Mouse (Mus musculus) kidney, postnatal 0 days (tissue): ENCODE data around the gene B3gnt2. TPM values are rescaled to one million over a fixed set of nuclear protein-coding genes. Genes with fewer than 3 reads are reported as not detected.

Source experiments
- ATAC-seq: fragments of 200-750 bp; cut with Nextera tagmentation; replicated peaks from 2 replicates; pipeline ENCODE4 v1.8.0; 2017; ENCODE audit warnings: low read depth, moderate number of reproducible peaks, moderate TSS enrichment, moderate library complexity; ENCODE audit not compliant: low FRiP score
- DNase-seq: peaks from one replicate; pipeline ENCODE4 v3.0.0-alpha.2; 2016; ENCODE audit warnings: low spot score
- H3K27ac ChIP-seq: fragments of 300-500 bp; sonication (generic); 2 replicates; pipeline ENCODE4 v1.5.1; 2014; ENCODE audit warnings: mild to moderate bottlenecking
- H3K27me3 ChIP-seq: fragments of 300-500 bp; sonication (generic); 2 replicates; pipeline ENCODE4 v1.6.1; 2014; ENCODE audit warnings: low read length, mixed read lengths; ENCODE audit not compliant: insufficient read depth
- H3K36me3 ChIP-seq: fragments of 300-500 bp; sonication (generic); 2 replicates; pipeline ENCODE4 v1.6.1; 2014; ENCODE audit warnings: low read length, mixed read lengths; ENCODE audit not compliant: insufficient read depth
- H3K4me1 ChIP-seq: fragments of 300-500 bp; sonication (generic); replicated peaks from 2 replicates; pipeline ENCODE4 v1.6.1; 2014; ENCODE audit warnings: antibody characterized with exemption, low read length, mixed read lengths; ENCODE audit not compliant: insufficient read depth
- H3K4me2 ChIP-seq: fragments of 300-500 bp; sonication (generic); 2 replicates; pipeline ENCODE4 v1.6.1; 2014; ENCODE audit warnings: mild to moderate bottlenecking, low read length, moderate library complexity, mixed read lengths
- H3K4me3 ChIP-seq: fragments of 300-500 bp; sonication (generic); replicated peaks from 2 replicates; pipeline ENCODE4 v1.5.1; 2014; ENCODE audit warnings: low read depth, low read length
- H3K9ac ChIP-seq: fragments of 300-500 bp; sonication (generic); 2 replicates; pipeline ENCODE4 v1.6.1; 2014; ENCODE audit warnings: low read depth, low read length
- H3K9me3 ChIP-seq: fragments of 300-500 bp; sonication (generic); replicated peaks from 2 replicates; pipeline ENCODE4 v1.6.1; 2016; ENCODE audit warnings: low read length, inconsistent platforms, mixed read lengths
- CTCF ChIP-seq: IDR thresholded peaks from 2 replicates; pipeline ENCODE4 v1.5.1; 2016; ENCODE audit warnings: antibody characterized with exemption, low read depth, mild to moderate bottlenecking, moderate library complexity
- WGBS: fragments of 180-500 bp; shearing (Covaris S2); extraction: QIAGEN DNeasy Blood & Tissue Kit; methylation state at CpG from one replicate; pipeline ENCODE4 v1.1.7; 2014; 5-methylcytosine and 5-hydroxymethylcytosine counted together
- polyA plus RNA-seq: library from polyadenylated mRNA; unstranded; fragments of >200 nt; fragmentation: Nextera tagmentation; extraction: Ambion mirVana; gene quantifications from 2 replicates; pipeline ENCODE4 v1.2.1, GENCODE M21; 2015

The B3gnt2 gene
- polyA plus RNA-seq, 1 experiment from 2014 or later = 20.7 TPM

DNA sequence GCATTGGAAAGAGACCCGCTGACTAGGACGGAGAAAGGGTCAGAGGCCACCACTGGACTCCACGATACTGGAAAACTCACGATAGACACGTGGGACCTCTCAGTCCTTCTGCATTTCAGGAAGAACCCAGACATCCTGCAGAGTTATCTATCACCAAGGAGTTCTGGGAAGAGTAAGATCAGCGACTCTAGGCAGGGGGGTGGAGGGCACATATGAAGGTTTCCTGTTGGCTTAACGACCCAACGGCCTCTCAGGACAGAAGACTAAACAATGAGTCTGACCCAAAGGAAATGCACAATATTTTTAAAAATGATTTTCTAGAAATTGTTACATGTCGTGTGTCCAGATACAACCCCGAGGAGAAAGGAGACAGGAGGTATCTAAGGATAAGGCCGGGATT, 28.8 kb downstream of the B3gnt2 start:
- no peak for TF ChIP-seq CTCF
- ATAC-seq = no peak
- Histone ChIP-seq H3K27me3 (no peaks in the 10 kb centered on the region), H3K4me3 (no peak overlapping the region), H3K27ac (no peak overlapping the region), H3K9ac (no peak overlapping the region), H3K4me1 (no peaks in the 10 kb centered on the region; the same call in 1 of the 2 replicates), H3K9me3 (no peaks in the 10 kb centered on the region), H3K36me3 (peaks cover 3% of the 10 kb centered on the region; the same call in 1 of the 2 replicates), H3K4me2 (no peak overlapping the region)
- no peak for DNase-seq
- WGBS = 83% methylated on average over 11 of the region's 11 CpGs

DNA sequence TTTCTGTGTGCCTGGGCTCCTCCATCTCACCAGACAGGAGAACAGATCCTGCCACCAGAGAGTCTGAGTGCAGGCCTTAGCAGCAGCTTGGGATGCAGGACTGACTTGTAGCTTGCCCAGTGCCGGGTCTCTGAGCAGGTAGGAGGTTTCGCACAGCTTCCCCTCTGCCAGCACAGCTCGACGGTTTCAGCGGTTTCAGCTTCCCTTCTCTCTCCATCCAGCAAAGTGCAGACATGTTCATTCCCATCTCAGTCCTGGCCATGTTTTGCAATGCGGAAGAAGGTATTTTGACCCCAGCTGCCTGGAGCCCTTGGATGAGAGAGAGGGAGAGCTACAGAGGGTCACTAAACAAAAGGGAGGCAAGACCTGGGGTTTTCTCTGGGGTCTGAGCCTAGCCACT, 30.1 kb downstream of the B3gnt2 start:
- no peak overlapping the region for H3K4me2 ChIP-seq
- no peaks in the 10 kb centered on the region for H3K36me3 ChIP-seq
- DNase-seq (no peak), ATAC-seq (no peak)
- no peak overlapping the region for H3K27ac ChIP-seq
- H3K9me3 ChIP-seq = no peaks in the 10 kb centered on the region
- H3K4me3 ChIP-seq = no peak overlapping the region
- WGBS = 59% methylated on average over 6 of the region's 6 CpGs
- no peak for TF ChIP-seq CTCF
- no peaks in the 10 kb centered on the region; the same call in 1 of the 2 replicates for H3K4me1 ChIP-seq
- no peak overlapping the region for H3K9ac ChIP-seq
- H3K27me3 ChIP-seq = no peaks in the 10 kb centered on the region

DNA sequence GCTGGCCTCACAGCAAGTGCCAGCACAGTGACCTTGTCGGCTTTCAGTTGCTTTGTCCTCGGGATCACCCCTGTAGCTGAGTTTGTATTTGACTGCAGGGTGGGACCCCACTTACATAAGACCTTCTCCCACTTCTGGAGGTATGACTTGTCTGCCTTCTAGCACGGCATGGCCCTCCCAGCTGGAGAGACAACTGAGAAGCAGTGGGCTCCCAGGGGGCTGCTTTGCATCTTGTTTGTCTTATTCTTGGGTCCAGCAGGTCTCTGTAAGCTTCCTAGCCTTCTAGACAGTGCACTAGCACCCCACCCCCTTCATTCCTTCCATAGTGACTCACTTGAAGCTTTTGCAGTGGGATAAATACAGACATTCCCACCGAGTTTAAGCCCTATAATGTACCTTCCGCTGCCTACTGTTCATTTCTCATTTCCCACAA, 30.6 kb downstream of the B3gnt2 start:
- no peaks in the 10 kb centered on the region for H3K36me3 ChIP-seq
- ATAC-seq (no peak), DNase-seq (no peak)
- H3K9ac ChIP-seq = no peak overlapping the region
- 59% methylated on average over 5 of the region's 5 CpGs for WGBS
- no peak overlapping the region for H3K4me2 ChIP-seq
- no peaks in the 10 kb centered on the region; the same call in 1 of the 2 replicates for H3K4me1 ChIP-seq
- no peaks in the 10 kb centered on the region for H3K27me3 ChIP-seq
- no peak overlapping the region for H3K4me3 ChIP-seq
- no peak for TF ChIP-seq CTCF
- no peaks in the 10 kb centered on the region for H3K9me3 ChIP-seq
- no peak overlapping the region for H3K27ac ChIP-seq

DNA sequence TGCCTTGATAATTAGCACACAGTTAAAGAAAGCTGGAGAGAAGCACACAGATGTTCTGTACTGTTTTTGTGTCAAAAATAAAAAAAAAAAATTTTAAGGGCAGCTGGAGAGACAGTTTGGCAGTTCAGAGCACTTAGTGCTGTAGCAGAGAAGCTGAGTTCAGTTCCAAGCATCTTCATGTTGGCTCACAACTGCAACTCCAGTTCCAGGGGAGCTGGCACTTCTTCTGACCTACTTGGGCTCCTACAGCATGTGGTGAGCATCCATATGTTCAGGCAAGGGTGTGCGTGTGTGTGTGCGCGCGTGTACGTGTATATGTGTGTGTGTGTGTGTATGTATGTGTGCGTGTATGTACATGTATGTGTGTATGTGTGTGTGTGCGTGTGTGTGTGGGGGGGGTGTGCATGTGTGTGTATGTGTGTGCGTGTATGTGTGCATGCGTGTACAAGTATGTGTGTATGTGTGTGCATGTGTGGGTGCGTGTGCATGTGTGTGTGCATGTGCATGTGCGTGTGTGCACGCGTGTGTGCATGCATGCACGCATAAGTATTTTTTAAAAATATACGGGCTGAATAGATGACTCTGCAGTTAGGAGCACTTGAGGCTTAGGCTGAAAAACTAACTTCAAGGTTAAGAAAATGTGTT, 31.7 kb downstream of the B3gnt2 start:
- Histone ChIP-seq H3K4me2 (no peak overlapping the region), H3K4me1 (no peaks in the 10 kb centered on the region; the same call in 1 of the 2 replicates), H3K36me3 (no peaks in the 10 kb centered on the region), H3K27ac (no peak overlapping the region), H3K27me3 (no peaks in the 10 kb centered on the region), H3K9ac (no peak overlapping the region), H3K4me3 (no peak overlapping the region), H3K9me3 (no peaks in the 10 kb centered on the region)
- no peak for TF ChIP-seq CTCF
- no peak for DNase-seq
- WGBS = 96% methylated on average over 15 of the region's 15 CpGs
- no peak; the same call in 1 of the 2 replicates for ATAC-seq

DNA sequence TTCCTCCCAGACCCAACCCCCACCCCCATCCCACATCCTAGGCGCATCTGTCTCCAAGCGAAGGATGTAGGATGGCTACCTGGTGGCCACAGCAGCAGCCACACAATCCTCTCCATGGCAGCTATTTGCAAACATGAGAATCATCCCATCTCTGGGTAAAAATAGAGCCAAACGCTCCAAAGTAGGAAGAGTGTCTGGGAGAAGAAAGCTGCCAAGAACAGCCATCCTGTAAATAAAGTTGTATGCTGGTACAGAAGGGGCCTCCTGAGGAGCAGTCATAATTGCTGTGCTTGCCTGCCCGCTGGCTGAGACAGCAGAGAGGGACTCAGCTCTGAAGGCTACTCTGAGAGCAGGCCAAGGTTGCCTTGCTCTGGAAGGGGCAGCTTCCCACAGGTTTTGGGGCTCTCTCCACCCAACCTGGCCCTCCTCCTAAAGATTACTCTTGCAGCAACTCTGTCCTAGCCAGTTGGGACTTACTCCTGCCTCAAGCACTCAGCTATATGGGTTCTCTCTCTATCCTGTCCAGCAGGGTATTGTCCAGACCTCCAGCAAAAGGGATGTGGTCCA, 33.2 kb downstream of the B3gnt2 start:
- Histone ChIP-seq H3K4me3 (no peak overlapping the region), H3K4me2 (no peak overlapping the region), H3K9ac (no peak overlapping the region), H3K27ac (no peak overlapping the region), H3K4me1 (no peaks in the 10 kb centered on the region; the same call in 1 of the 2 replicates), H3K9me3 (no peaks in the 10 kb centered on the region), H3K36me3 (no peaks in the 10 kb centered on the region), H3K27me3 (no peaks in the 10 kb centered on the region)
- TF ChIP-seq CTCF = no peak
- DNase-seq (no peak), ATAC-seq (no peak)
- 88% methylated on average over 4 of the region's 4 CpGs for WGBS

DNA sequence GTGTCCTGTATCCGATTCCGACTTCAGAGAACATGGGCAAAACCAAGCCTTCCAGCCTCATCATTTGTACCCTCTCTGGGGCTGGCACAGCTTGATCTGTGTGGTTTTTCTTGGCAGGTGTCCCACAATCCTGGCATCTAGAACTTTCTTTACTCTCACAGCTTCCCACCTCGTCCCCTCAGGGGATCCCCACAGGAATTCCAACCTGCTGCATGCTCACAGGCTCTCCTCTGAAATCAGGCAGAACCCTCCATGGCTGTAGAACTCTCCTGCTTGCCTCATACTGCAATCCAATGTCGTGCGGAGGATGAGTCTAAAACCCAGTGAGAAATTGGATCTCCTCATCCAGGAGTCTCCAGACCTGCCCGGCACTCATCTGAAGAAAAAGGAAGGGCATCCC, 34.1 kb downstream of the B3gnt2 start:
- WGBS = 90% methylated on average over 6 of the region's 6 CpGs
- no peak overlapping the region for H3K4me2 ChIP-seq
- no peaks in the 10 kb centered on the region for H3K27me3 ChIP-seq
- no peak for ATAC-seq
- no peaks in the 10 kb centered on the region; the same call in 1 of the 2 replicates for H3K4me1 ChIP-seq
- no peaks in the 10 kb centered on the region for H3K9me3 ChIP-seq
- no peaks in the 10 kb centered on the region for H3K36me3 ChIP-seq
- DNase-seq = no peak
- H3K4me3 ChIP-seq = no peak overlapping the region
- TF ChIP-seq CTCF = no peak
- no peak overlapping the region for H3K9ac ChIP-seq
- no peak overlapping the region for H3K27ac ChIP-seq

DNA sequence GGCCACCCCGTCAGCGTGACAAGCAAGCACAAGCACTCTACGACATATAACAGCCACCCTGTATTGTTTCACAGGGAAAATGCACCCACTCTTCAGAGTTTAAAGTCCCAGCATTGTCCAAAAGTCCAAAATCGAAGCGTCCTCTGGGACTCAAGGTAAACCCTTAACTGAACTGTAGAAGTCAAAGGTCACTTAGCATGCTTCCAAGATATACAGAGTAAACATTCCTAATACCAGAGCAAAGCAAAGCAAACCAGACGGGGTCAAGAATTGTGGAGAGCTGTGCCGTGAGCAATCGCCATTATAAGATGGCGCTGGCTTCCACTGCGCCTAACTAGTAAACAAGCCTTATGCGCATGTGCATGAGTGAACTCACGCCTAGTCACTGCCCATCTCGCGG, 34.7 kb downstream of the B3gnt2 start:
- Histone ChIP-seq H3K27ac (no peak overlapping the region), H3K9ac (no peak overlapping the region), H3K4me1 (no peaks in the 10 kb centered on the region; the same call in 1 of the 2 replicates), H3K4me3 (no peak overlapping the region), H3K9me3 (no peaks in the 10 kb centered on the region), H3K27me3 (no peaks in the 10 kb centered on the region), H3K36me3 (no peaks in the 10 kb centered on the region), H3K4me2 (no peak overlapping the region)
- no peak for DNase-seq
- no peak for ATAC-seq
- 86% methylated on average over 14 of the region's 14 CpGs for WGBS
- no peak for TF ChIP-seq CTCF
